Mouse (Mus musculus): ENCODE data around the gene Fance.

Gene Fance

GRCm38 (mm10) chr17:28349264-28349880 is 36.1 kb downstream of the Fance start:
- 54% methylated on average over 13 of the region's 13 CpGs for WGBS

- WGBS: 2% methylated on average over 43 of the region's 54 CpGs
These were observed 36.7 kb downstream of the Fance start for GRCm38 (mm10) chr17:28349901-28350465.

- under 1% methylated on average over 66 of the region's 73 CpGs for WGBS
These were observed 37.4 kb downstream of the Fance start, which contains the start of gene Tead3 for GRCm38 (mm10) chr17:28350466-28351352. TSS of gene Tead3 (minus strand) at chr17:28350817.

- 8% methylated on average over 29 of the region's 29 CpGs for WGBS
These were observed 38.1 kb downstream of the Fance start for GRCm38 (mm10) chr17:28351353-28351890.

- 59% methylated on average over 11 of the region's 11 CpGs for WGBS
These were observed 38.7 kb downstream of the Fance start for GRCm38 (mm10) chr17:28352018-28352417.

- 89% methylated on average over 12 of the region's 12 CpGs for WGBS
These were observed 42.6 kb downstream of the Fance start for GRCm38 (mm10) chr17:28355871-28356270.

GRCm38 (mm10) chr17:28358576-28359261 is 45.4 kb downstream of the Fance start:
- 34% methylated on average over 24 of the region's 24 CpGs for WGBS

- WGBS: 89% methylated on average over 9 of the region's 9 CpGs
These were observed 47.4 kb downstream of the Fance start for GRCm38 (mm10) chr17:28360531-28361277.

GRCm38 (mm10) chr17:28361921-28362652 is 48.8 kb downstream of the Fance start:
- WGBS: 44% methylated on average over 11 of the region's 11 CpGs

- WGBS: 5% methylated on average over 25 of the region's 25 CpGs
These were observed 49.5 kb downstream of the Fance start for GRCm38 (mm10) chr17:28362653-28363292.

GRCm38 (mm10) chr17:28363507-28363906 is 50.2 kb downstream of the Fance start:
- 33% methylated on average over 6 of the region's 6 CpGs for WGBS

GRCm38 (mm10) chr17:28365122-28365521 is 51.8 kb downstream of the Fance start, which contains the start of gene Tulp1:
TSS of gene Tulp1 (minus strand) at chr17:28365222.
- 64% methylated on average over 8 of the region's 8 CpGs for WGBS

- 10% methylated on average over 13 of the region's 13 CpGs for WGBS
These were observed 55.1 kb downstream of the Fance start for GRCm38 (mm10) chr17:28368449-28368848.

GRCm38 (mm10) chr17:28369056-28369455 is 55.7 kb downstream of the Fance start:
- WGBS: 79% methylated on average over 5 of the region's 5 CpGs

GRCm38 (mm10) chr17:28371286-28371685 is 58.0 kb downstream of the Fance start:
- WGBS: 78% methylated on average over 2 of the region's 2 CpGs

- WGBS: 79% methylated on average over 1 of the region's 1 CpGs
These were observed 58.6 kb downstream of the Fance start for GRCm38 (mm10) chr17:28371941-28372340.

- 30% methylated on average over 10 of the region's 10 CpGs for WGBS
These were observed 60.5 kb downstream of the Fance start for GRCm38 (mm10) chr17:28373821-28374220.

GRCm38 (mm10) chr17:28374494-28374893 is 61.2 kb downstream of the Fance start:
- 14% methylated on average over 16 of the region's 16 CpGs for WGBS

GRCm38 (mm10) chr17:28375592-28376061 is 62.3 kb downstream of the Fance start:
- 24% methylated on average over 17 of the region's 17 CpGs for WGBS
